Mouse (Mus musculus): Measurements from ENCODE around the gene Ispd.

The Ispd gene

GRCm38 (mm10) chr12:36713866-36714662, 332.8 kb downstream of the Ispd start:
- peak; percentile 21 for DNase-seq (ENCODE audit: low spot score)

- no peak for DNase-seq (ENCODE audit: low spot score)
Observed at GRCm38 (mm10) chr12:36717526-36717925, 336.3 kb downstream of the Ispd start.

- DNase-seq (ENCODE audit: low spot score) = no peak
Observed at GRCm38 (mm10) chr12:36718417-36718816, 337.2 kb downstream of the Ispd start.

GRCm38 (mm10) chr12:36719074-36719473, 337.8 kb downstream of the Ispd start:
- no peak for DNase-seq (ENCODE audit: low spot score)

GRCm38 (mm10) chr12:36720779-36721178, 339.5 kb downstream of the Ispd start:
- DNase-seq (ENCODE audit: low spot score) = no peak

- no peak for DNase-seq (ENCODE audit: low spot score)
Observed at GRCm38 (mm10) chr12:36721223-36721622, 340.0 kb downstream of the Ispd start.

GRCm38 (mm10) chr12:36722754-36723153, 341.5 kb downstream of the Ispd start:
- no peak for DNase-seq (ENCODE audit: low spot score)

GRCm38 (mm10) chr12:36723302-36723701, 342.1 kb downstream of the Ispd start:
- DNase-seq (ENCODE audit: low spot score) = no peak

GRCm38 (mm10) chr12:36724297-36724696, 343.0 kb downstream of the Ispd start:
- no peak for DNase-seq (ENCODE audit: low spot score)

- no peak for DNase-seq (ENCODE audit: low spot score)
Observed at GRCm38 (mm10) chr12:36725250-36725649, 344.0 kb downstream of the Ispd start.

GRCm38 (mm10) chr12:36726026-36726425, 344.8 kb downstream of the Ispd start:
- no peak for DNase-seq (ENCODE audit: low spot score)

- DNase-seq (ENCODE audit: low spot score) = no peak
Observed at GRCm38 (mm10) chr12:36733673-36734371, 352.6 kb downstream of the Ispd start.
